Mouse (Mus musculus) thymus, postnatal 0 days (tissue): ENCODE measurements around the gene Fam227b. TPM values are rescaled to one million over a fixed set of nuclear protein-coding genes. Genes with fewer than 3 reads are reported as not detected.

Experiments
- DNase-seq: peaks from one replicate; pipeline ENCODE4 v3.0.0-alpha.2; 2015; ENCODE audit warnings: low spot score
- polyA plus RNA-seq: library from polyadenylated mRNA; unstranded; fragments of >200 nt; fragmentation: Nextera tagmentation; extraction: Ambion mirVana; gene quantifications from 2 replicates; pipeline ENCODE4 v1.2.1, GENCODE M21; 2015

Gene Fam227b
- not detected in 2 replicates for polyA plus RNA-seq

DNA sequence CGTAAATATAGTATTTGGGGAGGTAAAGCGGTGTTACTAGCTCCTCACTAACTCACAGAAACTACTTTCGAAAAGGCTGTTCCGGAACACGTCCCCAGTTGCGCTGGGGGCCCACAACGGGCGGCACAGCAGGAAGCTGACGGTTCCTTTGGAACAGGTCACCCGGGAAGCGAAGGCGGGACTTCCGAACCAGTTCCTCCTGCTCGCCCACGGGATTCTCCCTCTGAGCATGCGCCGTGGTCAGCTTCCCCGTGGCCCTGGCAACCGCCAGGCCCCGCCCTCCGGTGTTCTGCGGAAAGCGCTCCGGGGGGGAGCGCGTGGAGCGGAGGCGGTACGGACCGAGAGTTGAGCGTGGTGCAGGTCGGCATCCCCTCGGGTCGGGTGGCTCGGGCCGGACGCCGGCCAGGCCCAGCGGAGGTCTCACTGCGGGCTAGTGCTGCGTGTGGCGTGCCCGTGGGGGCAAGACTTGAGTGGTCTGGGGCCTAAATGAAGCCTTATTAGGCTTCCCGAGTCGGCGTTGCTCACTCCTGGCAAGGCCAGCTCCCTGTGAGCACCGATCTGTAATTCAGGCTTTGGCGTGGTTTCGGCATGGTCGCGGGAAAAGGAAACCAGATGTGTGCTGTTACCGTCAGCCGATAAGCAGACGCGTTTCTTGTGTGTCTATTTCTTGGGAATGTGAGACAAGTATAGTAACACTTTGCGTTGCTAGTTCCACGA, at the start of gene Fam227b, which contains the start of gene Dtwd1:
Gene Fam227b, minus strand, starts transcription at position 150 of the 717 bp plus-strand sequence.
Gene Dtwd1, plus strand, starts transcription at position 287 of the 717 bp plus-strand sequence.
- peak; percentile 97 for DNase-seq

DNA sequence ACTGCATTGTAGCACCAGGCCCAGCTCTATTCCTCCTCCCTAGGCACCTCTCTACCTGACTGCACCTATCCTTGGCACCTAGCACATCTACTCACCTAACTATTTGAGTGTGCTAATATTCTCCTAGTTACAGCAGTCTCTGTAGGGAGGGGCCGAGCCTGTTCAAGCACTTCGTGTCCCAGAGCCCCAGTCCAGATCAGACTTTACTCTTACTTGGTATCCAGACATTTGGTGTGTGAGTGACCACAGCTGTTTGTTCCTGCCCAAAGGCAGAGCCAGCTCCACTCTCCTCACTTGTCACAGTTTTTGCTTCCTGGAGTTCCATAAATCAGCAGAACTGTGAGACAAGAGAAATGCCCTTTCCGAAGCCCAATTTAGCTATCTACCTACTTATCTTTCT, 47.2 kb upstream of the Fam227b start:
- no peak for DNase-seq

GRCm38 (mm10) chr2:126195631-126196356, 44.0 kb upstream of the Fam227b start:
- no peak for DNase-seq

GRCm38 (mm10) chr2:126192129-126192528, 40.3 kb upstream of the Fam227b start:
- DNase-seq: no peak

DNA sequence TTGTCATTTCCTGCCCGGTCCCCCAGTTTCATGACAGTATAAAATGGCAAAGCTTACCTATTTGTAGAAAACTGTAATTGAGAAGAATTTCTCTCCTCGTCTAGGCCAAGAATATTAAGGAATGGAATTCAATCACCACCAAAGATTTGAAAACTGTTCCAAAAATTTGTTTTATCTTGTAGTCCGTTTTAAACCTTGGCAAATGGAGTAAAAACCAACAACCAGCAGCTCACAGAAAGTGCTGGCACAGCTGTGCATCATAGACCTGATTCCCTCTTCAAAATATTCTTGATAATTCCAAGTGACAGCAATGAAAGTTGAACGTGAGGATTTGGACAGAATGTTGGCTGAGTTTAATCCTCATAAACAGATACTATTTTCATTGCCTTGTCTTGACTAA, 39.5 kb upstream of the Fam227b start:
- no peak for DNase-seq

- DNase-seq: no peak
Measured at GRCm38 (mm10) chr2:126171427-126171826, 19.6 kb upstream of the Fam227b start.

DNA sequence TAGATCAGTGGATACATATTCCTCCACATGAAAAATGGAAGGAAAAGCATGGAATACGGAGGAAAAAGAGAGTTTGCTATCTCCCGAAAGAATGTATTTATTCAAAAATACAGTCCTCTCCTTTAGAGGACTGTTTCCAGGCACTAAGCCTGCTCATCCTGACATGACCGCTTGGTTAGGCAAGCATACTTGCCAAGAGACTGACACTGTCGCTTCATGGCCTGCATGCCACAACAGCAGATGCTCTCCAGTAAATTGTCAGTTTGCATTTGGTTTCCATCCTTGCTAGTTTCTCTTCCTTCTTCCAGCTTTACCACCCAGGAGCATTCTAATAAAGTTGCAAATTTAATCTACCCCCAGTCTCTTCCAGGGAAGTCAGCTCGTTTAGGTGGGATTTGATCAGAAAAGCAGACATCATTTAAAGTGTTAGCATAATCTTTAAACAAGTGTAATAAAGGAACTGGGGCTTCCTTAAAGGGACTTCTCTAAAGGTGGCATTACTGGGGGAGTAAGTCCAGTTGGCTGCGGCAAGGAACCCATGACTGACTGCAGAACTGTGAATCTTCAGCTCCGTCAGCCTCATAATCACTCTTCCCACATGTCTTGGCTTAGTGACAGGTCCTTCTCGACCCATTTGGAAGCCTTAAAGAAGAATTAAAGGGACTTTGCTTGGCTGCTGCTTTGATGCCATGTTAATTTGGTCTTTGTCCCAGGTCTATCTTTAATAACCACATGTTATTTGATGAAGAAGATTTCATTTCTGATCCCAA, 15.2 kb upstream of the Fam227b start:
- no peak for DNase-seq

DNA sequence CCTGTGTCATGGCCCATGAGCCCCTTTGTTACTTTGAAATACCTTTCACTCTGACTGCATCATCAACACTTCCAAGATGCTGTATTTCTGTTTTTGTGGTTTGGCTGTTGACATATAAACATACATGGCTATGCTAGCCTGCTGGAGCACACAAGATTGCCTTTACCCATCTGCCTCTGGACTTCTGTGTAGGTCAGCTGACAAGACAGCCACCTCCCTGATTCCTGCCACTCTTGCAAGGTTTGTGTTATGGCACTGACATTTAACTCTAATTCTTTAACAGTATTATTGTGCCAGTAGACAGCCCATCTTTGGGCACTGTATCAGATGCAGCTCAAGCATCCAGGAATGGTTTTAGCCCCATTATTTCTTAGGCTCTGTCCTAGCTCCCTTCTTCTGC, 14.5 kb upstream of the Fam227b start:
- no peak for DNase-seq

DNA sequence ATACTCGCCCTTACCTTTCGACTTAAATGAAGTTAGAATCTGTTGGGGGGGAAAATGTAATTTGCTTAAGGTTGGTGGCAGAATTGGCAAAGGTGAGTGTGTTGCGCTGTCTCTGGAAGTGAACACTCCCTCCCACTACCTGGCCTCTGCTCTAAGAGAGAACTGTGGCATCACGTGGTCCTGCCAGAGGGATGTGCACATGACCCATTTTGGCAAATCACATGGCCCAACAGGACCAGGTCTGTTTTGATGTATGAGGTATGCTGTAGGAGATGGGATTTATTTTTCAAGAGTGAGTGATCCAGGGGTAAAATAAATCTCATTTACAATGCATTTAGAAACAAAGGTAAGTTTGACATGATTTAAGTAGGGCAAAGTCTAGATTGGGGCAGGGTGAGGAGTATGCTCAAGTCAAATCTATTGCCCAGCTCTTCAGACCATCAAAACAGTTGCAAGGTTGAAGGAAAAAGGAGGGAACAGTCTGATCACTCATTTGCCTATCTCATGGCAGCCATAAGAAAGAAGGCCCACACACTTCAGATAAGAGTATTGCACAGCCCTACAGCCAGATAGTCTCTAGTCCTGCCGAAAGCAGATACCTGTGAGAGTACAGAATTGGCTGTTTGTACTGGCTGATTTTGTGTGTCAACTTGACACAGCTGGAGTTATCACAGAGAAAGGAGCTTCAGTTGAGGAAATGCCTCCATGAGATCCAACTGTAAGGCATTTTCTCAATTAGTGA, 13.6 kb upstream of the Fam227b start:
- no peak for DNase-seq

DNA sequence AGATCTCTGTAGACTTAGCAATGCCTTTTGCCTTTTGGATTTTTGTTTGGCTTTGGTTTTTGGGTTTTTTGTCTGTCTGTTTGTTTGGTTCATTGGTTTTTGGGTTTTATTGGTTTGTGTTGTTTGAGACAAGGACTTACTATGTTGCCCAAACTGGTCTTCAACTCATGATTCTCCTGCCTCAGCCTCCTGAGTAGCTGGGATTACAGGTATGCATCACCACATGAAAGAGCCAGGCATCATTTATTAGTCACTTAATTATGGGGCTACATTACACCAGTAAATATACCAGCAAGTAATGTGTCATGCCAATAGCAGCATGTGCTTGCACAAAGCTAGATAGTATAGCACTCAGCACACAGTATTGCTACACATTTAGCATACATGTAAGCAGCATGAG, 4.1 kb downstream of the Fam227b start:
- DNase-seq: no peak

- no peak for DNase-seq
Measured at GRCm38 (mm10) chr2:126094616-126095015, 57.2 kb downstream of the Fam227b start.

DNA sequence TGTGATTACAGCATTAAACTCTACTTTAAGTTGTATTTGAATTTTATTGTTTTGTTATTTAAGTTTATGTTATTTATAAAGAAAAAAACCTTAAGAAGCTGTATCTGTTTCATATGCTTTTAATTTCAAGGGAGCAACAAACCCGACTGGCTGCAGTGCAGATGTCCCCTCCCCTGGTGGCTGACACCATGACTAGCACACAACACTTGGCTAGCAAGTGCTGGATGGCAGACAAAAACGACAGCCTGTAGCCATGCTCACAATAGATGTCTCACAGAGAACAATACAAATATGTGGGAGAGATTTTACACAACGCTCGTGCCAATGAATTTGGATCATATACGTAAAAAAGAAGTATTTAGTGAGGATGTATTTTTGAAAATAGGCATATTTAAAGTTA, 61.4 kb downstream of the Fam227b start:
- DNase-seq: no peak

DNA sequence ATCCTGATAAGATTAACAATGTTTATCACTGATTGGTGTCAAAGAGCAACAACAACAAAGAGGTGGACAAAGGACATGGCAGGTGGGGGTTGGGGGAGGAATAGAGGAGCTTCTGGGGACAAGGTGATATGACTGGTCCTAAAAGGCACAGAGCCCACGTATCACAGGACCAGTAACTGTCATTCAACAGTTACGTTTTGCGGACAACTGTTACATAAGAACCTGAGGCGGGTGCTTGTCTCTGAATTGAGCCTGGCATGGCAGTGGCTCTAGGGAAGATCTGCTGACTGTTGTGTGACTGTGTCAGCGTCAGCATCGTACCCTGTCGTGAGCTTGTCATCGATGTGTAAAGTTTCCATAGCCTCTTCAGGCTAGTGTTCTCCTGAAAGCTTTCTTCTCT, 65.6 kb downstream of the Fam227b start:
- no peak for DNase-seq

GRCm38 (mm10) chr2:126084326-126084725, 67.5 kb downstream of the Fam227b start:
- no peak for DNase-seq

DNA sequence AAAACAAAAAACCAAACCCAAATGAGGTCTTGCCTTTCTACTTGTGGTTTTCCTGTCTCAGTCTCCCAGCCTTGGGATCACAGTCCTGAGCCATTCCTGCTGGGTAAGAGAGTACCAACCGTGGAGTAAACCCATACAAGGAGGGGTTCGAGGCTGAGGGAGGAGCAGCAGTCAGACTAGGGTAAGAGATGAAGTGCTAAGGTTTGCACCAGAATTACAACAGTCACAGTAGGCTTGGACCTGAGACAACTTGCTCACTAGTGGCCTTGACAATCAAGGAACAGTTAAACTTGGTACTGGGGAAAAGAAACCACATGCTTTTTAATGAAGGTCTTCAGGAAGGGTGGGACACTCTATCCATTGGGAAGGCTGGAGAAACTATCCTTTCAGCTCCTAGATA, 72.7 kb downstream of the Fam227b start:
- DNase-seq: no peak

DNA sequence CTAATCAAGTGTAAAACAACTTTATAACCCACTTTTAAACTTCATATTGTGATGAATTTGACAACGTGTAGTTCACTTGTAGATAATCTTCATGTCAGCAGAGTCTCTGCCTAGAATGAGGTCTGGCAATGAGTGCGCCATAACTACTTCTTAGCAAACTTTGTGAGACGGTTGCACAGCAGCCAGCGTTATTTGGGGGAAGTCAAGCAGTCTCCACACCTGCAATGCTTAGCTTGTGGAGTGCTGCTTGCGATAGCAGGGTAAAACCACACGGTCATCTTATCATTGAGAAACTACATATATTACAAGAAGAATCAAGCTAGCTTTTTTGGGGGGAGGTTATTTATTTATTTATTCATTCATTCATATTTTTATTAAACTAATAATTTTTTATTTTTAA, 75.3 kb downstream of the Fam227b start:
- DNase-seq: no peak

DNA sequence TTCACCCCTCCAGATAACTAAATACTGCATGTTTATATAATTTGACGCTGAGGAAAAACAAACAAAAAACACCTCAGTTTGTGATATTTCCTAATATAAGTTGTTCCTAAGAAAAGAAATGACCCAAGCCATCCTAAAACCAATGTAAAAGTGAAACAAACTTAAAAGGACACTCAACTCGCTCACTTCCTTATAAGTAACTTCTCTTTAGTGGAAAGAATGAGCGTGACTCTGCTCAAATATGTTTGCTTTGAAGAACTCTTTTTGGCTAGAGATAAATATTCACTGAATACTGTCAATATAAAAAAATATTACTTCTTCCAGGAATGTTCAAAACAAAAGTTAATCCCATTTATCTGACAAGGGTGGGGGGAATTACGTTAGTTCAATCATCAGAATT, 78.1 kb downstream of the Fam227b start:
- no peak for DNase-seq

DNA sequence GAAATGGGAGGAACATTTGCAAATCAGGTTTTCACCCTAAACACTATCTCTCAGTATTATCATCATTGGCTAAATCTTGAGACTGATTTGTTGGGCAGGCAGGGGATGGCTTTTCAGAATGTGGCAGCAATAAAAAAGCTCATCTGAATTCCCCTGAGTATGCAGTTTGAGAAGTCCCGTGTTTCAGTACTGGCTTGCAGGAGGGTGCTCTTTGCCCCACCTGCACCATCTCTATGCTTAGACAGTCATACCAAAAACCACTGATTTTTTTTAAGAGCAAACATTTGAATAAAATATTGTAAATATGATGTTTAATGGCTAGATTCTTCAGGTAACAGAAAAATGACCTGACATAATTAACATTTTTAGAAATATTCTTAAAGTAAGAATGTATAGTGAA, 82.1 kb downstream of the Fam227b start:
- no peak for DNase-seq

GRCm38 (mm10) chr2:126065303-126065856, 86.4 kb downstream of the Fam227b start:
- no peak for DNase-seq

DNA sequence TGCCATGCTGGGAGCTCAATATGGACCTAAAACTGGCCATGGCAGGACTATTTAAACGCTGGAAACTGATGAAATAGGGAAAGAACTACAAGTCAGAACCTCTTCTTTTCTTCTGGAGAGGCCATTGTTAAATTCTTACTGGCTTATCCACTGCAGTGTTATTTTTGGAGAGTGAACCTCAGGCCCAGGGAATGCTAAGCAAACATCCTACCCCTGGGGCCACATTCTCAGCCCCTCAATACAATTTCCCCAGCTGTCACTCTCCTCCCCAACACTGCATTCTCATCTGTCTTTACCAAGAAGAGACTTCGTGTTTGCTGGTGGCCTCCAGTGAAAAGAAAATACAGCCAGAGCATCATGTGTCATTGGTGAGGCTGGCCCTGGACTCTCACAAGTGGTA, 87.0 kb downstream of the Fam227b start:
- no peak for DNase-seq

DNA sequence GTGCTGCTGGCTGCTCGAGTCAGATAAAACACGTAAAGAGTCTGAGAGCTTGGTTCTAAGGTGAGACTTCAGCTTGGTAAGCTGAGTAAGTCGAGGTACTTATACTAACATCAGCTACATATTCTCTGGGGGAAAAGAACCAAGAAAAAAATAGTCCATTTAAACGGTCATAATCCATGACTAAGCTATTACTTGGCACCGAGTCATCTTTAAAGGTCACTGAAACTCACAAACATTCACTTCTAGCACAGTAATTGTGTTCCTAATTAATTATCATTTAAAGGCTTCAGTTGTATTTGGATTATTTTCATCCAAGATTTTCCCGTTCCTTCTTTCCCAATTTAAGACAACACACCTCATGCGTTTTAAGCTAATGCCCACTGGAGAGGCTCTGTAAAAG, 88.9 kb downstream of the Fam227b start:
- no peak for DNase-seq
